Mouse (Mus musculus) embryonic fibroblast, embryonic 13.5 days (primary cell): ENCODE data around the gene Sat2.

Experiments
- CTCF ChIP-seq: IDR thresholded peaks from 2 replicates; pipeline ENCODE4 v1.5.1; 2011; ENCODE audit warnings: mild to moderate bottlenecking, control low read depth, low read length, moderate library complexity, borderline replicate concordance; ENCODE audit not compliant: insufficient read depth
- POLR2A ChIP-seq: IDR thresholded peaks from 2 replicates; pipeline ENCODE4 v1.6.1; 2011; ENCODE audit warnings: low read depth, mild to moderate bottlenecking, control low read depth, low read length, moderate library complexity

DNA sequence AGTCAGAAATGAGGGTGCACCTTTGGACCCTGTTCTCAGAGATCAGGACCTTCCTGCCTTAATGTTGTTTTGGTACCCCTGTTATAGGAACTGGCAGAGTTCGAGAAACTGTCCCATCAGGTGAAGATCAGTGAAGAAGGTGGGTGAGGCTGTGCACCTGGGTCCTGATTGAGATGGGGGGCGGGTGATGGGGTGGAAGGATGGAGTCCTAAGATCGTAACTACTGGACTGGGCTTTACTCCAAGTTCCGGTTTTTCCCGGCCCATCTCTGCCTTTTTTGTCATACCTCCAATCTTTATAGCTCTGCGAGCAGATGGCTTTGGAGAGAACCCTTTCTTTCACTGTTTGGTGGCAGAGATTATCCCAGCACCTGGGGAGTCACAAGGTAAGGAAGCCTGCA, 582 bp downstream of the Sat2 start:
- TF ChIP-seq POLR2A (no peak), CTCF (no peak)
